Mouse (Mus musculus) adrenal gland, postnatal 10 days (tissue): ENCODE data around the gene Prb1. TPM values are rescaled to one million over a fixed set of nuclear protein-coding genes. Genes with fewer than 3 reads are reported as not detected.
"Not testable (repeated sequence)": the region's sequence is repeated elsewhere in the genome, so short reads cannot be mapped to it uniquely, and the experiment has no call there.

ENCODE experiments used
- DNase-seq: peaks from one replicate; pipeline ENCODE4 v3.0.0; 2021; ENCODE audit warnings: mixed read lengths
- long read RNA-seq, 2 experiments: library from polyadenylated mRNA; stranded (forward); transcript quantifications; one replicate each; pipeline ENCODE4 v2.0.0; 2021
- total RNA-seq, 2 experiments: library from RNA; stranded (reverse); gene quantifications; 2 replicates each; pipeline ENCODE4 v1.2.3; 2021

The Prb1 gene
- total RNA-seq, result not detected
- long read RNA-seq, experiment 1, result 0 reads
- long read RNA-seq, experiment 2, result 0 reads

DNA sequence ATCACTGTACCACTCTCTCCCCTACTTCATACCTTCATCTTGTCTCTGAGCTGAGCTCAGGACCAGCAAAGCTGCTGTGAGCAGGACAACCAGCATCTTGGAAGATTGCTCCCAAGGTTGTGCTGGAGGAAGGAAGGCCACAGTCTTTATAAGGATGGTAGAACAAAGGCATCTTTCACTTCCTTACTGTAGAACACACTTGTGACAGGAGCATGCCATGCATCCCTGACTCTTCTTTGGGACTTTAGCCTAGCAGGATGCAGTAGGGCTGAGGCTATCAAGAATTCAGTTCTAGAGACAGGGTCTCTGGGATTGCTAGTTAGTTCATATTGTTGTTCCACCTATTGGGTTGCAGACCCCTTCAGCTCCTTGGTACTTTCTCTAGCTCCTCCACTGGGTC is at the start of gene Prb1:
TSS of gene Prb1 (minus strand) at position 101 of the 400 bp plus-strand sequence.
- DNase-seq, result not testable (repeated sequence)

Other genes starting within 250 kb of the Prb1 start
- not detected for gene Prpmp5, start 104.2 kb upstream of the Prb1 start, total RNA-seq
- not detected for gene Gm8882, start 153.6 kb upstream of the Prb1 start, total RNA-seq